Mouse (Mus musculus): ENCODE measurements around the gene Napsa. TPM values are rescaled to one million over a fixed set of nuclear protein-coding genes. Genes with fewer than 3 reads are reported as not detected.

Napsa gene
- 256 and 335 TPM in 2 replicates for polyA plus RNA-seq (2012; rRNA removed)

DNA sequence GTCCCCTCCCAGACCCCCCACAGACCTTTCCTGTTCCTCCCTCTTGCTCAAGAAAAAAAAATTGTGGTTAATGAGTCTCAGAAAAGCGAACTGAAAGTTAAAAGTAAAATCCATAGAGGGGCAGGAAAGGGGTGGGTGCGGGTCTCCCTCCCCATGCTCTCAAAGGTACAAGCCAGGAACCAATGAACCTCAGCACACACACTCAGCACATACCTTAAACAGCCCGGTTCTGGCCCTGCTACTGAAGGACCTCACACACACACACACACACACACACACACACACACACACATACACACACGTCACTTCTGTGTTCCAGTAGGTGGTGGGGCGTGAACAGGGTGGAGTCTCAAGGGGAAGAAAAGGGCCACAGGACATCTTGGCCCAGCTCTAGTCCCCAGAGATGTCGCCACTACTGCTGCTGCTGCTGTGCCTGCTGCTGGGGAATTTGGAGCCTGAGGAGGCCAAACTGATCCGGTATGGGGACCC is at the start of gene Napsa:
Napsa (plus strand) TSS at position 168 of the 489 bp plus-strand sequence.
- TF ChIP-seq POLR2A (IDR thresholded peaks at IDR 0.05; ENCODE audit: low read depth, low read length) (peak; percentile 95), CTCF (IDR thresholded peaks at IDR 0.05; ENCODE audit: extremely low read depth, insufficient read depth, insufficient read length, insufficient replicate concordance) (no peak)
- Histone ChIP-seq H3K27me3 (ENCODE audit: control insufficient read depth, insufficient read depth, low read length) (no peaks in the 10 kb centered on the region), H3K27ac (ENCODE audit: insufficient read depth, low read length) (peak within 1 kb of the TSS; percentile 93), H3K36me3 (ENCODE audit: control insufficient read depth, insufficient read depth, low read length) (peaks cover 2% of the 10 kb centered on the region; the same call in 1 of the 2 replicates), H3K4me1 (ENCODE audit: control insufficient read depth, insufficient read depth, insufficient read length) (peaks cover 18% of the 10 kb centered on the region; the same call in 1 of the 2 replicates), H3K4me3 (ENCODE audit: extremely low read depth, insufficient read depth, insufficient read length) (peak within 1 kb of the TSS; percentile 58)
- WGBS = 13% methylated on average over 7 of the region's 7 CpGs
- DNase-seq (ENCODE audit: low read depth in 1 of 2, low spot score in 2 of 2) = peak; percentile 86 to 90

DNA sequence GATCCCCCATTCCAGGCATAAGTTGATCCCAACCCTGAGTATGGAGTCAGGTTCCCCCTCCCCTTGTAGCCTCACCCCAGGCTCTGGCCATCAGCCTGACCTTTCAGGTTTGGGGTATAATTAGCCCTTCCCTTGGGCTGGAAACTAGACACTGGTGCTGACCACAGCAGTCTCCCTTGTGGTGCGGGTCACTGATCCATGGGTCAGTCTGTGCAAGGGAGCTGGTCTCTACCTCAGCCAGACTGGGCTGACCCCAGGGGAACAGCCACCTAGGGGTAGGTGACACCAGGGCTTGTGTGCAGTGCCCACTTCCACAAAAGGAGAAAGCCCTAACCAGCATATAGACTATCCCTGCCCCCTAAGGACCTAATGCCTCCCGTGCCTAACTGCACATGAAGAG is 49.1 kb upstream of the Napsa start:
- H3K4me1 ChIP-seq (ENCODE audit: control insufficient read depth, insufficient read depth, insufficient read length) = peaks cover 18% of the 10 kb centered on the region
- H3K27me3 ChIP-seq (ENCODE audit: control insufficient read depth, insufficient read depth, low read length) = no peaks in the 10 kb centered on the region
- H3K4me3 ChIP-seq (ENCODE audit: extremely low read depth, insufficient read depth, insufficient read length) = no peak overlapping the region
- no peak overlapping the region for H3K27ac ChIP-seq (ENCODE audit: insufficient read depth, low read length)
- TF ChIP-seq POLR2A (IDR thresholded peaks at IDR 0.05; ENCODE audit: low read depth, low read length) = no peak
- no peak for TF ChIP-seq CTCF (IDR thresholded peaks at IDR 0.05; ENCODE audit: extremely low read depth, insufficient read depth, insufficient read length, insufficient replicate concordance)
- peaks cover 3% of the 10 kb centered on the region; the same call in 1 of the 2 replicates for H3K36me3 ChIP-seq (ENCODE audit: control insufficient read depth, insufficient read depth, low read length)
- no peak for DNase-seq (ENCODE audit: low read depth in 1 of 2, low spot score in 2 of 2)
- 79% methylated on average over 2 of the region's 2 CpGs for WGBS

DNA sequence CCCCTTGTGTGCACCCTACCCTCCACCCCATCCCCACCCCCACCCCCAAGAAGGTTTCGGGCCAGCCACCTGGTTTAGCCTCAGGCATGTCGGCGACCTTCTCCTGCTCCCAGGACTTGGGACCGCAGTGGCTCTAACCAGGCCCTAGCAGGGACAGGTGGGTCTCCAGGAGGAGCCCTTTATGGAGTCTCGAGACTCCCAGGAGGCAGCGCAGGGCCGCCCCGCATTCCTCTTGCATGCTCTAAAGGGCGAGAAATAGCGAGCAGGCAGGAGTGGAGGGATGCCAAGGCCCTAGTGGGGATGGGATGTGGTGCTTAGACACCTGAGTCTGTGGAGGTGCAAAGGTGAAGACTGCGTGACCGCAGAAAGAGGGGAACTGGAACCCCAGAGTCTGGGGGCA is 47.7 kb upstream of the Napsa start, which contains the start of gene Mybpc2:
Mybpc2 (minus strand) TSS at position 155 of the 400 bp plus-strand sequence.
- no peak for DNase-seq (ENCODE audit: low read depth in 1 of 2, low spot score in 2 of 2)
- H3K4me3 ChIP-seq (ENCODE audit: extremely low read depth, insufficient read depth, insufficient read length) = no peak within 1 kb of the TSS; the same call in 1 of the 2 replicates
- no peaks in the 10 kb centered on the region for H3K27me3 ChIP-seq (ENCODE audit: control insufficient read depth, insufficient read depth, low read length)
- 59% methylated on average over 12 of the region's 12 CpGs for WGBS
- TF ChIP-seq CTCF (IDR thresholded peaks at IDR 0.05; ENCODE audit: extremely low read depth, insufficient read depth, insufficient read length, insufficient replicate concordance) (no peak), POLR2A (IDR thresholded peaks at IDR 0.05; ENCODE audit: low read depth, low read length) (no peak)
- H3K4me1 ChIP-seq (ENCODE audit: control insufficient read depth, insufficient read depth, insufficient read length) = peaks cover 28% of the 10 kb centered on the region
- peak within 1 kb of the TSS; percentile 62 for H3K27ac ChIP-seq (ENCODE audit: insufficient read depth, low read length)
- peaks cover 15% of the 10 kb centered on the region for H3K36me3 ChIP-seq (ENCODE audit: control insufficient read depth, insufficient read depth, low read length)

DNA sequence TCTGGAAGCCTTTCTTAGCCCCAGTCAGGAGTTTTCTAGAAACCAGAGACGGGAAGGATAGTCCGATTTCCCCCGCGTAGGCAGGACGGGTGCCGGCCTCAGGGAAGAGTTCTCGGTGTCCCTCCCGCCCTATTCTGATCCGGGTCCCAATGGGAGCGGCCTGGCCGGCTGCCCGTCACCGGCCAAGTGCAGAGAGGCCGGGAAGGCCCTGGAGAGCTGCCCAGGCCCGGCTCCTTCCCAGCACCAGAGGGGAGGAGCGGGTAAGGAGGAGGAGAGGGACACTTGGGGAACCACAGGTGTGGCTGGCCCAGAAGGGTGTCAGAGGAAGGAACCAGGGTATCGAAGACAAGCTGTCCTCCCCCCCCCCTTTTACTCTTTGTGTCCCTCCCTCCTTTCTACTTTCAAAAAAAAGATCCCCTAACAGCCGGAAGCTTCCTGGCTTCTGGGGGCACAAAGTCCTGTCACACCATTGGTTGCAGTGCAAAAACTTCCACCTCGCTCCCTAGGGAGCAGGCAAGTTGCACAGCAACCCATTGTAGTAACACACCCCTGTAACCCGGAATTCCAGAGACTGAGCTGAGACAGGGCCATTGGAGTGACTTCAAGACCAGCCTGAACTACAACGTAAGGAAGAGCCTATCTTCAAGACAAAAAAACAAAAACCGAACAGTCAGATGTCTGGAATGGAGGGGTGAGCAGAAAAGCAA is 46.9 kb upstream of the Napsa start:
- Histone ChIP-seq H3K4me3 (ENCODE audit: extremely low read depth, insufficient read depth, insufficient read length) (no peak overlapping the region; the same call in 1 of the 2 replicates), H3K4me1 (ENCODE audit: control insufficient read depth, insufficient read depth, insufficient read length) (peaks cover 28% of the 10 kb centered on the region), H3K27me3 (ENCODE audit: control insufficient read depth, insufficient read depth, low read length) (no peaks in the 10 kb centered on the region), H3K36me3 (ENCODE audit: control insufficient read depth, insufficient read depth, low read length) (peaks cover 22% of the 10 kb centered on the region), H3K27ac (ENCODE audit: insufficient read depth, low read length) (peak overlapping the region; percentile 62)
- DNase-seq (ENCODE audit: low read depth in 1 of 2, low spot score in 2 of 2) = peak in 1 of 2 experiments; percentile 61
- WGBS = 35% methylated on average over 22 of the region's 22 CpGs
- TF ChIP-seq CTCF (IDR thresholded peaks at IDR 0.05; ENCODE audit: extremely low read depth, insufficient read depth, insufficient read length, insufficient replicate concordance) (no peak), POLR2A (IDR thresholded peaks at IDR 0.05; ENCODE audit: low read depth, low read length) (no peak)

DNA sequence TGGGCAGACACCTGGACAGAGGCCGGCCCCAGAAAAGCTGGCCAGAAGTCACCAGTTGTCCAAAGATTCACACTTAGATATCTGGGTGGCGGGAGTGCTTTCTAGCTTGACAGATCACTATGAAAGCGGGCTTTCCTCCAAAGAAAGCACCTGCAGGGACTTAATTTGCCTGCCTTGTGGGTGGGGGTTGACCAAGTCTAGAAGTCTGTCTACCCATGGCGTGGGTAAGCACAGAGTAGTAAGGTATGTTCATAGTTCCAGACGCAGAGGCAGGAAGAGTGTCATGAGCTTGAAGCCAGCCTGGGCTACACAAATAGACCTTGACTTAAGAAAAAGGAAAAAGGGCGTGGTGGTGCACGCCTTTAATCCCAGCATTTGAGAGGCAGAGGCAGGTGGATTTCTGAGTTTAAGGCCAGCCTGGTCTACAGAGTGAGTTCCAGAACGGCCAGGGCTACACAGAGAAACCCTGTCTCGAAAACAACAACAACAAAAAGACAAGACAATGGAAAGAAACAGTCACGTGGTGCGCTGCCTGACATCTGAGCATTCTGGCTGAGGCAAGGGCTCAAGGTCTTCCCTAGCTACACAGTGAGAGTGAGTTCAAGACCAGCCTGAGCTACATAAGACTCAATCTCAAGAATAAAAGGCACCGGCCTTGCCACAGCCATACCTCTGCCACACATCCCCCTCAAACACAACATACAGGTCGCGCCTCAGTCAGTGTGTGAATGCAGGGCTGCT is 45.6 kb upstream of the Napsa start:
- TF ChIP-seq CTCF (IDR thresholded peaks at IDR 0.05; ENCODE audit: extremely low read depth, insufficient read depth, insufficient read length, insufficient replicate concordance) = no peak
- TF ChIP-seq POLR2A (IDR thresholded peaks at IDR 0.05; ENCODE audit: low read depth, low read length) = no peak
- 65% methylated on average over 14 of the region's 14 CpGs for WGBS
- Histone ChIP-seq H3K27ac (ENCODE audit: insufficient read depth, low read length) (peak overlapping the region; percentile 80), H3K27me3 (ENCODE audit: control insufficient read depth, insufficient read depth, low read length) (no peaks in the 10 kb centered on the region), H3K36me3 (ENCODE audit: control insufficient read depth, insufficient read depth, low read length) (peaks cover 22% of the 10 kb centered on the region), H3K4me3 (ENCODE audit: extremely low read depth, insufficient read depth, insufficient read length) (no peak overlapping the region), H3K4me1 (ENCODE audit: control insufficient read depth, insufficient read depth, insufficient read length) (peaks cover 25% of the 10 kb centered on the region)
- no peak for DNase-seq (ENCODE audit: low read depth in 1 of 2, low spot score in 2 of 2)

DNA sequence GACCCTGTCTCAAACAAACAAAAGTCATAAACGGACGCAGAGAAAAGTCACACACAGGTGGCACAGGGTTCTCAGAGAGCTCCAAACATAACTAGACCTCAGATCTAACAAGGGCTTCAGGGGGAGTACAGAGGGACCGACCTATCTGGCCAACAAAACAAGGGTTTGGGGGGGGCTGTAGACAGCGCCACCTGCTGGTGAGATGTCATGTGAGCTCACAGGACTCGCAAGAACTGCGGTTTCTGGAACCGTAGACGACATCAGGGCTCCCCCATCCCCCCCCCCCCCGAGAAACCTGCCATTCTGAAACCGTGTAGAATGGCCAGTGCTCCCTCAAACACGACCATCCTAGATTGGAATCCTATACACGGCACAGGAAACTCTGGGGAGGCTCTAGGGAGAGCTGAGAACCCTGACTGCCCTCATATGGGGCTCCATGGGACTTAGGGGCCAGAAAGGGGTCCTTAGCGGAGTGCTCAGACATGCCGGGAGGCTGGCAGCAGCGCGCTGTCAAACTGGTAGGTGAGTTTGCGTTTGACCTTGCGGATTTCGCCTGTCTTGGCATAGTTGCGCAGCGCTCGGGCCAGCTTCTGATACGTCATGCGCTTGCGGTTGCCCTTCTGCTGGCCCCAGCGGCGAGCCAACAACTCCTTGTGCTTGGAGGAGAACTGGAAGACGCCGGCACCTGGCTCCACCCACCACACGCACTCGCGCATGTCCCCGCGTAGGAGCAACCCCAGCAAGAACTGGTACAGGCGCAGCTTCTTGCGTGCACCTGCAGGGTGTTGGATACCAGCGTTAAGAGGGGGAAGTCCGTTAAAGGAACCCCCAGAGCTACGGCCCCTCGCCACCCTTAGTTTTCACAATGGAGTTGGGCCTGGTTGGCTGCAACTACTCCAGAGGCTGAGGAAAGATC is 44.4 kb upstream of the Napsa start:
- H3K4me3 ChIP-seq (ENCODE audit: extremely low read depth, insufficient read depth, insufficient read length) = peak overlapping the region; percentile 64

More for the DNA sequence above, 44.4 kb upstream of the Napsa start:
- DNase-seq (ENCODE audit: low read depth in 1 of 2, low spot score in 2 of 2) = peak; percentile 72 to 73
- TF ChIP-seq CTCF (IDR thresholded peaks at IDR 0.05; ENCODE audit: extremely low read depth, insufficient read depth, insufficient read length, insufficient replicate concordance) (peak; percentile 85), POLR2A (IDR thresholded peaks at IDR 0.05; ENCODE audit: low read depth, low read length) (no peak)
- no peaks in the 10 kb centered on the region for H3K27me3 ChIP-seq (ENCODE audit: control insufficient read depth, insufficient read depth, low read length)
- H3K4me1 ChIP-seq (ENCODE audit: control insufficient read depth, insufficient read depth, insufficient read length) = peaks cover 31% of the 10 kb centered on the region
- peaks cover 22% of the 10 kb centered on the region for H3K36me3 ChIP-seq (ENCODE audit: control insufficient read depth, insufficient read depth, low read length)
- 4% methylated on average over 40 of the region's 40 CpGs for WGBS
- peak overlapping the region; percentile 83 for H3K27ac ChIP-seq (ENCODE audit: insufficient read depth, low read length)
